Mouse (Mus musculus) kidney, postnatal 0 days (tissue): Measurements from ENCODE around the gene Adamts12. TPM values are rescaled to one million over a fixed set of nuclear protein-coding genes. Genes with fewer than 3 reads are reported as not detected.
A peak's percentile ranks its signal among the peaks of the same experiment; 100 is the strongest.

Experiments
- ATAC-seq: fragments of 200-750 bp; cut with Nextera tagmentation; replicated peaks from 2 replicates; pipeline ENCODE4 v1.8.0; 2017; ENCODE audit warnings: low read depth, moderate number of reproducible peaks, moderate TSS enrichment, moderate library complexity; ENCODE audit not compliant: low FRiP score
- DNase-seq: peaks from one replicate; pipeline ENCODE4 v3.0.0-alpha.2; 2016; ENCODE audit warnings: low spot score
- H3K27ac ChIP-seq: fragments of 300-500 bp; sonication (generic); 2 replicates; pipeline ENCODE4 v1.5.1; 2014; ENCODE audit warnings: mild to moderate bottlenecking
- H3K27me3 ChIP-seq: fragments of 300-500 bp; sonication (generic); 2 replicates; pipeline ENCODE4 v1.6.1; 2014; ENCODE audit warnings: low read length, mixed read lengths; ENCODE audit not compliant: insufficient read depth
- H3K36me3 ChIP-seq: fragments of 300-500 bp; sonication (generic); 2 replicates; pipeline ENCODE4 v1.6.1; 2014; ENCODE audit warnings: low read length, mixed read lengths; ENCODE audit not compliant: insufficient read depth
- H3K4me1 ChIP-seq: fragments of 300-500 bp; sonication (generic); replicated peaks from 2 replicates; pipeline ENCODE4 v1.6.1; 2014; ENCODE audit warnings: antibody characterized with exemption, low read length, mixed read lengths; ENCODE audit not compliant: insufficient read depth
- H3K4me2 ChIP-seq: fragments of 300-500 bp; sonication (generic); 2 replicates; pipeline ENCODE4 v1.6.1; 2014; ENCODE audit warnings: mild to moderate bottlenecking, low read length, moderate library complexity, mixed read lengths
- H3K4me3 ChIP-seq: fragments of 300-500 bp; sonication (generic); replicated peaks from 2 replicates; pipeline ENCODE4 v1.5.1; 2014; ENCODE audit warnings: low read depth, low read length
- H3K9ac ChIP-seq: fragments of 300-500 bp; sonication (generic); 2 replicates; pipeline ENCODE4 v1.6.1; 2014; ENCODE audit warnings: low read depth, low read length
- H3K9me3 ChIP-seq: fragments of 300-500 bp; sonication (generic); replicated peaks from 2 replicates; pipeline ENCODE4 v1.6.1; 2016; ENCODE audit warnings: low read length, inconsistent platforms, mixed read lengths
- CTCF ChIP-seq: IDR thresholded peaks from 2 replicates; pipeline ENCODE4 v1.5.1; 2016; ENCODE audit warnings: antibody characterized with exemption, low read depth, mild to moderate bottlenecking, moderate library complexity
- WGBS: fragments of 180-500 bp; shearing (Covaris S2); extraction: QIAGEN DNeasy Blood & Tissue Kit; methylation state at CpG from one replicate; pipeline ENCODE4 v1.1.7; 2014; 5-methylcytosine and 5-hydroxymethylcytosine counted together
- polyA plus RNA-seq: library from polyadenylated mRNA; unstranded; fragments of >200 nt; fragmentation: Nextera tagmentation; extraction: Ambion mirVana; gene quantifications from 2 replicates; pipeline ENCODE4 v1.2.1, GENCODE M21; 2015

Gene Adamts12
- polyA plus RNA-seq, 1 experiment from 2014 or later, result 2.1 TPM

- Histone ChIP-seq H3K27ac (no peak overlapping the region), H3K36me3 (no peaks in the 10 kb centered on the region), H3K4me3 (no peak overlapping the region), H3K4me1 (no peaks in the 10 kb centered on the region), H3K27me3 (no peaks in the 10 kb centered on the region), H3K4me2 (no peak overlapping the region), H3K9me3 (no peaks in the 10 kb centered on the region), H3K9ac (no peak overlapping the region)
- no peak for TF ChIP-seq CTCF
- DNase-seq, result no peak
- ATAC-seq, result no peak
Observed at GRCm38 (mm10) chr15:11283171-11283570, 218.6 kb downstream of the Adamts12 start.

GRCm38 (mm10) chr15:11287780-11288179 is 223.2 kb downstream of the Adamts12 start:
- Histone ChIP-seq H3K27ac (no peak overlapping the region), H3K4me3 (no peak overlapping the region), H3K4me2 (no peak overlapping the region), H3K9ac (no peak overlapping the region), H3K27me3 (no peaks in the 10 kb centered on the region), H3K4me1 (no peaks in the 10 kb centered on the region), H3K36me3 (no peaks in the 10 kb centered on the region), H3K9me3 (no peaks in the 10 kb centered on the region)
- no peak for ATAC-seq
- WGBS, result 77% methylated on average over 3 of the region's 3 CpGs
- no peak for TF ChIP-seq CTCF
- no peak for DNase-seq

GRCm38 (mm10) chr15:11292246-11292645 is 227.7 kb downstream of the Adamts12 start:
- Histone ChIP-seq H3K4me3 (no peak overlapping the region), H3K36me3 (no peaks in the 10 kb centered on the region), H3K4me2 (no peak overlapping the region), H3K27ac (no peak overlapping the region), H3K4me1 (no peaks in the 10 kb centered on the region), H3K9ac (no peak overlapping the region), H3K9me3 (no peaks in the 10 kb centered on the region), H3K27me3 (no peaks in the 10 kb centered on the region)
- TF ChIP-seq CTCF, result no peak
- WGBS, result 90% methylated on average over 5 of the region's 5 CpGs
- no peak for DNase-seq
- ATAC-seq, result no peak

- TF ChIP-seq CTCF, result no peak
- no peak for DNase-seq
- 69% methylated on average over 6 of the region's 6 CpGs for WGBS
Observed at GRCm38 (mm10) chr15:11295016-11295415, 230.4 kb downstream of the Adamts12 start.

GRCm38 (mm10) chr15:11297960-11298359 is 233.4 kb downstream of the Adamts12 start:
- no peaks in the 10 kb centered on the region for H3K27me3 ChIP-seq
- no peaks in the 10 kb centered on the region for H3K9me3 ChIP-seq
- no peak overlapping the region for H3K4me3 ChIP-seq
- 92% methylated on average over 4 of the region's 4 CpGs for WGBS
- no peaks in the 10 kb centered on the region for H3K4me1 ChIP-seq
- H3K27ac ChIP-seq, result no peak overlapping the region
- H3K36me3 ChIP-seq, result no peaks in the 10 kb centered on the region
- DNase-seq, result no peak
- TF ChIP-seq CTCF, result no peak
- no peak overlapping the region for H3K4me2 ChIP-seq
- no peak for ATAC-seq
- no peak overlapping the region for H3K9ac ChIP-seq

More at GRCm38 (mm10) chr15:11295016-11295415, 230.4 kb downstream of the Adamts12 start:
- ATAC-seq, result no peak
- H3K4me3 ChIP-seq, result no peak overlapping the region
- no peak overlapping the region for H3K9ac ChIP-seq
- H3K27ac ChIP-seq, result no peak overlapping the region
- no peak overlapping the region for H3K4me2 ChIP-seq
- no peaks in the 10 kb centered on the region for H3K27me3 ChIP-seq
- no peaks in the 10 kb centered on the region for H3K9me3 ChIP-seq
- H3K36me3 ChIP-seq, result no peaks in the 10 kb centered on the region
- H3K4me1 ChIP-seq, result no peaks in the 10 kb centered on the region

GRCm38 (mm10) chr15:11317077-11317476 is 252.5 kb downstream of the Adamts12 start:
- peak; percentile 17; the same call in 1 of the 2 replicates for ATAC-seq
- no peak overlapping the region for H3K27ac ChIP-seq

GRCm38 (mm10) chr15:11320481-11320880 is 255.9 kb downstream of the Adamts12 start:
- H3K9me3 ChIP-seq, result no peaks in the 10 kb centered on the region
- peak; percentile 87 for TF ChIP-seq CTCF
- 31% methylated on average over 8 of the region's 8 CpGs for WGBS
- ATAC-seq (peak; percentile 63), DNase-seq (peak; percentile 76)
- H3K9ac ChIP-seq, result no peak overlapping the region
- no peaks in the 10 kb centered on the region for H3K36me3 ChIP-seq
- no peak overlapping the region for H3K27ac ChIP-seq
- H3K4me2 ChIP-seq, result no peak overlapping the region
- no peaks in the 10 kb centered on the region for H3K4me1 ChIP-seq
- H3K27me3 ChIP-seq, result no peaks in the 10 kb centered on the region
- no peak overlapping the region for H3K4me3 ChIP-seq

More at GRCm38 (mm10) chr15:11317077-11317476, 252.5 kb downstream of the Adamts12 start:
- no peak overlapping the region for H3K4me2 ChIP-seq
- no peaks in the 10 kb centered on the region for H3K36me3 ChIP-seq
- DNase-seq, result peak; percentile 3
- H3K9me3 ChIP-seq, result no peaks in the 10 kb centered on the region
- WGBS, result 14% methylated on average over 3 of the region's 3 CpGs
- H3K9ac ChIP-seq, result no peak overlapping the region
- no peaks in the 10 kb centered on the region for H3K4me1 ChIP-seq
- TF ChIP-seq CTCF, result no peak
- H3K27me3 ChIP-seq, result no peaks in the 10 kb centered on the region
- no peak overlapping the region for H3K4me3 ChIP-seq
